Mouse (Mus musculus): Measurements from ENCODE around the gene Kcnj9.

DNA sequence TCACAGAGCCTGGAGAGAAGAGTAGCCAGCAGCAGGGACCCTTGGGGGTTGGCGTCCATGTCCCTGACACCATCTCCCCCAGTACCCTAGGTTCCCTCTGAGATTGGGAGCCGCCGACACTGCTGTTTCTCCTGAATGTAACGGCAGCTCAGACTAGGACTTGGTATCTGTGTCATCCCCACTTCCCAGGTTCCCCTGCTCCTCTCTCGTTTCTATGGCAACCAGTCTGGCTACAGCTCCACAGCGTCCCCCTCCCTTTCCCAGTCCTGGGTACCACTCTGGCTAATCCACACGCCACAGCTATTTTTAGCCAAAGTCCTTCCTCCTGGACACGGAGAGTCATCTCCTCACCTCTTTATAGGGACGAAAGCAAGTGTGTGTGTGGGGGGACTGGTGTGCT is at the start of gene Kcnj9:
- TF ChIP-seq CTCF (IDR thresholded peaks at IDR 0.05; ENCODE audit: borderline replicate concordance, insufficient read depth, low read depth, low read length), result no peak
- TF ChIP-seq POLR2A (IDR thresholded peaks at IDR 0.05; ENCODE audit: borderline replicate concordance, insufficient read depth, low read length), result peak; percentile 91; the same call in 1 of the 2 replicates
